Mouse (Mus musculus): ENCODE data around the gene Fetub.

The Fetub gene

DNA sequence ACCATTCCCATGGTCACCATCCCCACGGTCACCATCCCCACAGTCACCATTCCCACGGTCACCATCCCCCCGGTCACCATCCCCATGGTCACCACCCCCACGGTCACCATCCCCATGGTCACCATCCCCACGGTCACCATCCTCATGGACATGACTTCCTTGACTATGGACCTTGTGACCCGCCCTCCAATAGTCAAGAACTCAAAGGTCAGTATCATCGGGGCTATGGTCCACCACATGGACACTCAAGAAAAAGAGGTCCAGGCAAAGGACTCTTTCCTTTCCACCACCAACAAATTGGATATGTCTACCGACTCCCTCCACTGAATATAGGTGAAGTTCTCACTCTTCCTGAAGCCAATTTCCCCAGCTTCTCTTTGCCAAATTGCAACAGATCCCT is 42.9 kb downstream of the Fetub start:
- intact Hi-C loops (cut with DNase I), result no loop called here

DNA sequence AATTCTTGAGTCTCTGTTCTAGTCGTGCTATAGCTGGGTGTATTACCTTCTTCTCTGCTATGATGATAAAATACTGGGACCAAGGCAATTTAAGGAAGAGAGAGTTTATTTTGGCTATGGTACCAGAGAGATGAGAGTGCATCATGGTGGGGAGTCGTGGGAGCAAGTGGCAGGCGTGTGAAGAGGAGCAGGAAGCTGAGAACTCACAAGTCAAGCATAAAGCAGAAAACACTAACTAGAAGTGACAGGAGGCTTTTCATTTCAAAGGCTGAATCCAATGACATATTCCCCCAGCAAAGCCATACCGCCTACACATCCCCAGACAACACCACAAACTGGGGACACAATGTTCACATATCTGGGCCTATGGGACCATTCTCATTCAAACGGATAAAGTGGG is 44.1 kb downstream of the Fetub start:
- intact Hi-C loops (cut with DNase I), result no loop called here

GRCm38 (mm10) chr16:22963293-22963692 is 45.2 kb downstream of the Fetub start:
- intact Hi-C loops (cut with DNase I), result no loop called here

- intact Hi-C loops (cut with DNase I), result no loop called here
Measured at GRCm38 (mm10) chr16:22967383-22968030, 49.4 kb downstream of the Fetub start.
